Mouse (Mus musculus): ENCODE measurements around the gene Ctf1.

GRCm38 (mm10) chr7:127727898-127728297, 15.4 kb downstream of the Ctf1 start:
- TF ChIP-seq CTCF (IDR thresholded peaks at IDR 0.05; ENCODE audit: borderline replicate concordance, insufficient read depth, low read depth, low read length) = no peak
- no peak for TF ChIP-seq POLR2A (IDR thresholded peaks at IDR 0.05; ENCODE audit: borderline replicate concordance, insufficient read depth, low read length)
